Mouse (Mus musculus) gastrocnemius, postnatal 36 days (tissue): ENCODE data around the gene Washc4. TPM values are rescaled to one million over a fixed set of nuclear protein-coding genes. Genes with fewer than 3 reads are reported as not detected.
A peak's percentile ranks its signal among the peaks of the same experiment; 100 is the strongest.

Source experiments
- DNase-seq, 2 experiments: peaks; one replicate each; pipeline ENCODE4 v3.0.0; 2022
- intact Hi-C: fragments of 180-260 bp; cut with DNase I; formaldehyde crosslinking; loops from one replicate; pipeline ENCODE4 v1.15.1; 2025
- total RNA-seq, 2 experiments: library from RNA; stranded (reverse); gene quantifications; 2 replicates each; pipeline ENCODE4 v1.2.3; 2021

Washc4 gene
- total RNA-seq, 2 experiments from 2014 or later: 8.8 to 9.3 TPM

DNA sequence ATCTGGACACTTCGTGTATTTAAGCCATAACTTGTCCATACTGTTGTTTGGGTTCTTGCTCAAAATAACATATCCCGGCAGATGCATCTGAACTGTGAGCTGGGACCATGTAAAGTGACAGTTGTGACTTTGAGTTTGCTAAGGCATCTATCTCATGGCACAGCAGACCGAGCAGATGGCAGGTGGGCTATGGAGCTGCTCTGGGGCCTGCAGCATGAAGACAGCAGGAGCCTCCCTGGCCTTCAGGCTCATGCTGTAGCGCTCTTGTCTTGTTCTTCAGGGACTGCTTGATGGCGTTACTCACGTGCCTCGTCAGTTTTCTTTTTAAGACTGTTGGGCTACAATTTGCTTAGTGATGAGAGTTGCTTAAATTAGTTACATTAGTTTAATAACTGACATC is 49.1 kb downstream of the Washc4 start:
- intact Hi-C loops: loop anchor here (5.0 kb wide), 1 partner anchor 40 kb away; no protein-coding TSS in a partner anchor
- DNase-seq: no peak

DNA sequence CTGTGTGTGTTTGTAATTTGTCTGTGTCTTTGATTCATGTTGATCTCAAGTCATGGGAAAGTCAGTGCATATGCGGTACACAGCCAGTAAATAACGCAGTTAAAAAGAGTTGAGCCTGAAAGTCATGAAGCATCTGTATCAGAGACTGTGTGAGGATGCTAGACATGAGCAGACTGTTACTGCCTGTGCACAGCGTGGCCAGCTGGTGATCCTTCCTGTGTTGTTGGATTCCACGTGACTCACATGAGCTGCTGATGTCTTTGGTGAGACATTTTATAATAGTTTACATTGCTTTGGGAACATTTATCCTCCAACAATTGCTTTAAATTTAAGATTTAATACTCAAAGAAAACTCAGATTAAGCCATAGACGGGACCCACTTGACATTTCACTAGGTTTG is 51.0 kb downstream of the Washc4 start:
- intact Hi-C loops: loop anchor here (5.0 kb wide), 1 partner anchor 42 kb away; no protein-coding TSS in a partner anchor
- no peak for DNase-seq

DNA sequence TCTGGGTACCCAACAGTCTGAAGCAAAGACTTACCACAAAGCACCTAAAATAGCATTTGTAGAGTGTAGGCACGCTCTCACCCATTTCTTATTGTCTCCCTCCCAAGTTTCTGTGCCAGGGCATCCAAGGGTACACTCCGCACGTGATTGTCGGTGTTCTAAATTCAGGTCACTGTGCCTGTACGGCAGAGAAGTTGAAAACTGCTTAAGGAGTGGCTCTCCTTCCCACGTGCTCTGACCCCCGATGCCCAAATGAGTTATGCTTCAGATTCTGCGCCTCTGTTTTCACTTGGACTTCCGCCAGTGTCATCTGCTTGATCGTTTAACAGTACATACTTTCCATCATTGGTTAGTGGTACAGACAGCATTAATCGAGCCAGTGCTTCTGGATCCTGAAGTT is 57.1 kb downstream of the Washc4 start:
- DNase-seq: peak in 1 of 2 experiments; percentile 30
- intact Hi-C loops: no loop called here

DNA sequence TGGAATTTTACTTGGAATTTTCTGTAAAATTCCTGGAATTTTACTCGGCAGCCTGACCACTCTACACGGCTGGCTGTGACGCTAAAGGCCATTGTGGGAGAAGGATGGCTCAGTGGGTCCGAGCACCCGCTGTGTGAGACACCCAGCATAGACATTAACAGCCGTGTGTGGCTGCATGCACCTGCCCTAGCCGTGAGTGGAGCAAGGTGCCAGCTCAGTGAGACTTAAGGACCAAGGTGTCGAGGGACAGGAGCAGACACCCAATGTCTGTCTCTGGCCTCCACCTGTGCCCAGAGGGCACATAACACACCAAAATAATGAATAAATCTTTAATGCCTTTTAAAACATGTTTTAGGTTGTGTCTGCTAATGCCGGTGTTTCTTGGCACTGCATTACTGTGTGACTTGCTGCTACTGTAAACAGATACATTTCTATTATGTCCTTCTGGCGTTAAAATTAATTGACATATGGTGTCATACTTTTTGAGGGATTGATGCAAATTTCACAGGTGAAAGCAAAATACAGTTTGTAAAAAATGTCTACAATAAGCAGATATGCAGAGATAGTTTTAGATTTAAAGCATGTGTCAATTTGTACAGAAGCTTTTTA is 60.5 kb downstream of the Washc4 start:
- DNase-seq: no peak
- intact Hi-C loops: no loop called here

DNA sequence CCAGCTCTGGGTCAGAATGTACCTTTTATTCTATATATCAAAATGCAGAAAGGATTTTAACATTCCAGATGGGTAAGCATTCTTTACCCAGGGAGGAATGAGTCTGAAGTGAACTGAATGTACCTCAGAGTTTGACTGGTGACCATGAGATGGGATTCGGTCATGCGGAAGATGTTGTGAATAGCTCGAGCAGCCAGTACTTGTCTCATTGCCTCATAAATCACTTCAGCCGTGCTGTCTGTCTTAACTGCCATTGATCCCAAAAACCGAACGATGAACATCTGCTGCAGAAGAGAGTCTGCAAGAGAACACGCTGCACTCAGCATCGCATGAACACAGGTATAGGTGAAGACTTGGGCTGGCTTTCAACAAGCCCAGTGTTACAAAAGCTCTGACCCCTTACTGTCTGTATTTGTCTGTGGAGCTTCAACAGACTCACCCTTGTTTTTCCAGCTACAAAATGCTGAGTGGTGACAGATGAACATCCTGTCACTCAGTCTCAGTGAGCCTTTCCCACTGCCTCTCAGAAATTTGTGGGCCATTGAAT is 62.2 kb downstream of the Washc4 start:
- intact Hi-C loops: no loop called here
- DNase-seq: no peak

DNA sequence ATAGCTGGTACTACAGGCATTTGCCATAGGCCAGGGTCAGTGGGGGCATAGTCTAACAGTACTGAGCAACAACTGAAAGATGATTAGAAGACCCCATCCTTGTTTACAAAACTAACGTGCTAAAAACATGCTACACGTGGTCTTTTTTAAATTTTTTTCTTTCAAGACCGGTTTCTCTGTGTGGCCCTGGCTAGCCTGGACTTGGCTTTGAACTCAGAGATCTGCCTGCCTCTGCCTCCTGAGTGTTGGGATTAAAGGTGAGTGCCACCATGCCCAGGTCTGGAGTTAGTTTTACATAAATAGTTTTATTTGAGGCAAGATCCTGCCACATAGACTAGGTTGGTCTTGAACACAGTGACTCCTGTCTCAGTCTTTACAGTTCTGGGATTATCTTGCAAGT is 63.6 kb downstream of the Washc4 start:
- intact Hi-C loops: no loop called here
- no peak for DNase-seq

DNA sequence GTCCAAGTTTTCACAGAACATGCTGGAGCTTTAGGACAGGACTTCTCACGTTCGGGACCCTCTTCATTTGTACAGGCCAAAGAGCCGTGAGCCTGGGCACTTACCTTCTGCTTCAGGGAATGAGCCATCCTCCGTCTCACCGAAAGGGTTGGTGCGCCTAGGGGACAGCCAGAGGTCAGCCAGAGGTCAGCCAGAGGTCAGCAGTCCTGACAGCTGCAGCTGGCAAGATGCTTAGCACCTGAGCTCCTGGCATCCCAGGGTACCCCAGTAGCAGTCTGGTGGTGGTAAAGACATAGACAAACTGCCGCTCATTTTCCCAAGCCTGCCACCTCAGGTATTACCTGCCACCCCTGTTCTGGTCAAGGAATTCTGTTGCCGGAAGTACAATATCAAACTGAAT is 65.0 kb downstream of the Washc4 start:
- intact Hi-C loops: no loop called here
- no peak for DNase-seq

DNA sequence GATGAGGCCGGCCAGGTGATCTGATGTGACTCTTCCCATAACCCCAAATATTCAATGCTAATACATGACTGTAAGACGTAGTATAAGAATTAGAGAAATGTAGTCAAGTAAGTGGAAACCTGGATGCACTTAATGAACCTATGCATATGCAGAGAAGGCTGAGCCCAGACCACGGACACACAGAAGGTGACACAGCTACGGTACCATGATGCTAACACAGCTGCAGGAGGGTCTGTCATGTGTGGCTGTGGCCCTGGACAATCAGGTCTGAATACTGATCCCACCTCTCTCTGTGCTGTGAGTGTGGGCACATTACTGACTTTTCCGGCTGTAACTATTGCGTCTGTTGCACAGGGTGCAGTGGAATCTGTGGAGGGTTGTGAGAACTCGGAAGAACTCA is 67.0 kb downstream of the Washc4 start:
- no peak for DNase-seq
- intact Hi-C loops: no loop called here

DNA sequence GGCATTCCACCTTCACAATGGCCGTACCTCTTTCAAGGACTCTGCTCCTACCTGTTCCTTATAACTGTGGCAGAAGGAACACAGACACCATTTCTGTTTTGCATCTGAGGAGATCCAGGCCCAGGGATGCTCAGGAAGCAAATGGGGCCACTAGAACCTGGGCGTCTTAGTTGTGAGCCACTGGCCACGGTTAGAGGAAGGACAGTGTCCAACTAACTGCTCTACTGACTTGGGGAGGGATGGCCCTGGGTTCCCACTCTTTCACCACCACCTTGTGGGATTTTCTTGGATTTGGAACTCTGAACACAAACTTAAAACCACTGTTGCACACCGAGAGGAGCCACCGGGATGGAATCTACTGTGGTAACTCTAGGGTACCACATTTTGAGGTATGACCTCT is 68.3 kb downstream of the Washc4 start:
- DNase-seq: no peak
- intact Hi-C loops: no loop called here

DNA sequence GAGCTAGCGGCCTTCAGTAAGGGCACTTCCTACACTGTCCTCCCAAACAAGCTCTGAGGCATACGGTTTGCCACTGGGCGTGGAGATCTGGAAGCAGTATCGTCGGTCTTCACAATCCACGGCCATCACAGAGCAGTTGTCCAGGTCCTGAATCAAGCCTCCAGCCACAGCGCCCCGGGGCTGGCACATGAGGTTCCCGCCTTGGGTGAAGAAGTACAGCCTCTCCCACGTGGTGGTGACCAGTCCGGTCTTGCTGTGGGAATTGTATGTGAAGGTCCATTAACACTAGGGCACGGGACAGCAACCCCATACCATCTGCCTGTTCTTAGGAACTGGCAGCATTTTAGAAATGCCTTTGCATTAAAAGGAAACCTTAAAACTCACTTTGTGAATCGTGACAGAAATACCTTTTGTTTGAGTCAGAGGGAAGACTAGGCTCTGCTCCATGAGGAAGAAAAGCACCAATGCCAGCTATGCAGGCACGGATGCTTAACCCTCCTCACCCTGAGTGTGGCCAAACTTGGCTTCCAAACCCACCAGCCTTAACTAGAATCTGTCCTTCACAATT is 69.2 kb downstream of the Washc4 start:
- intact Hi-C loops: no loop called here
- no peak for DNase-seq

DNA sequence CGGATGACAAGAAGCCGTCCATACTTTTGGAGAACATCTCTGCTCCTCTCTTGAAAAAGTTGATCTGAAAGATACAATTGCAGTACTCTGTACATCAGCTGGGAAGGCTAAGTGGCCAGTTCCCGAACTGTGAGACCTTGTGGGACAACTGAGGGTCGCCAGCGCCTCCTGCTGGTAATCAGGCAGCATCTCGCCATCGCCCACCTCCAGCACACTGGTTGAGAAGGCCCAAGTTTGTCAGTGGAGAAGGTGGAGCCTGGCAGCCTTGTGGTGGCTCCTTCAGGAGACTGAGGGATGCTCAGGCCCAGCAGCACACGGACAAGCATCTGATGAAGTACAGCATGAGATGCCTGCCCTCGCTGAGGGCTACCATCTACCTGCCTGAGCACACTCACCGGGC is 73.8 kb downstream of the Washc4 start:
- DNase-seq: no peak
- intact Hi-C loops: no loop called here

DNA sequence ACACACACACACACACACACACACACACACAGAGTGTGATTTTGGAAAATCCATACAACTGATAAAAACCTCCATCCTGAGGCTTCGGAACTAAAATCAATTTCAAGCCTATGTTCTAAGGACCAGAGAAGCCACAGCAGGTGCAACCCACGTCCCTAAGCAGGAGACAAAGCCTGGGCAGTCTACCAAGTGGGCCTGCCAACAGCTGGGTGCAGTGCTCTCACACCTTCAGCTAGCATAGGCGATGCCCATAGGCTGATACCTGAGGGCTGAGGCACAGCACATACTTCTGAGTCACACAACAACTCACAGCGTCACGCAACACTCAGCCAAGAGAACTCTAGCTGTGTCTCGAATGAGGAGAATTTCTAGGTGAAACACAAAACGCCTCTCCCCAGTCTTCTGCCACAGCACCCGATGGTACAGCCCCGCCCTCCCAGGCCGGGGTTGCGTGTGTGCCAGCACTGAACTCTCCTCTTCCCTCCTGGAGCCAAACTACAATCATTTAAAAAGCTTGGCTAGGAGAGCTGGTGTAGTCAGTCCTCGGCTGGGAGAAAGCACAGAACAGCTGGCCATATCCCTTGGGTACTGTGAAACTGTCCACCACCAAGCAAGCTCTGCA is 75.4 kb downstream of the Washc4 start:
- intact Hi-C loops: no loop called here
- peak; percentile 19 to 27 for DNase-seq

DNA sequence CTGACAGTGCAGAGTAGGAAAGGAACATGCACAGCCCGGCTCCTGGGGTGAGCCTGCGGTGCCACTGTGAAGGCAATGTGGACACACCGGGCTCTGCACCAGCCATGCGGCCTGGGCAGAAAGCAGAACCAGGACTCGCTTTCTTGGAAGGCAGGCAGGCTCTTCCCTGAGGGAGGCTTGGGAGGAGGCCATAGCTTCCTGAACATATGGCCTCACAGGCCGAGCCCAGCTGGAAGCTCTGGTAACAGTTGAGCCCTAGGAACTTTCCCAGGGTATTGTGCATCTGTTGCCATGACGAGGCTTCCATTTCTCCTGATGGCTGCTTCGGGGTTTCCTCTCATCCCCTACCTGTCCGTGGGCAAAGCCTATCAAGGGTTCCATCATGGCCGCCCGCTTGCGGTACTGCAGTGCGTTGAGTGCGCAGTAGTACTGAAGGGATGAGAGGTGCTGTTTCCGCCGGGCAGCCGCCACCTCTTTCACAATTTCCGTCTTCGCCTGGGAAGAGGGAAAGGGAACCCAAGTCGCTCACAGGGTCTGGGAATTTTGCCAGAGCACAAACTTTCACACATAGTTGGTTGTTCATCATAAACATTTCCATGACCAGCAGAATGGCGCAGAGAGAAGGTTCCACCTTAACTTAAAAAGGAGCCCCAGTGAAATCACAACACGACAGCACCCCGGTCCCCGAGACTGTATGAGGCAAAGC is 77.0 kb downstream of the Washc4 start:
- DNase-seq: peak in 1 of 2 experiments; percentile 9
- intact Hi-C loops: no loop called here

DNA sequence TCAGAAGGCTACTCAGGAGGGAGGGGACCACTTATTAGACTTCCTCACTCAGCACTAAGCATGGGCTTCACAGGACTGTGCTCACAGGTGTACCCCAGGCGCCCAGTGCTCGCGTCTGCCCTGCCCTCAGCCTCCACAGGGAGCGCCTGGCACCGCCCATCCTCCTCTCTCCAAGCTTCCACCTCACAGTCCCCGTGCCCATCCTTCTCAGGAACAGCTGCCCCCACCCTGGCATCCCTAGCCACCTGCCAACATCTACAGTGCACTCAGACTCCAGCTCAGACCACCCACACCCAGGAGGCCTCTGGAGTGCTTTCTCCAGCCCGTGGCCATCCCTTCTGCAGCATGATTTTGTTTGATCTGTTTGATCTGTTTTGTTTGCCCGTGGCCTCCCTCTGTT is 80.5 kb downstream of the Washc4 start:
- no peak for DNase-seq
- intact Hi-C loops: no loop called here

DNA sequence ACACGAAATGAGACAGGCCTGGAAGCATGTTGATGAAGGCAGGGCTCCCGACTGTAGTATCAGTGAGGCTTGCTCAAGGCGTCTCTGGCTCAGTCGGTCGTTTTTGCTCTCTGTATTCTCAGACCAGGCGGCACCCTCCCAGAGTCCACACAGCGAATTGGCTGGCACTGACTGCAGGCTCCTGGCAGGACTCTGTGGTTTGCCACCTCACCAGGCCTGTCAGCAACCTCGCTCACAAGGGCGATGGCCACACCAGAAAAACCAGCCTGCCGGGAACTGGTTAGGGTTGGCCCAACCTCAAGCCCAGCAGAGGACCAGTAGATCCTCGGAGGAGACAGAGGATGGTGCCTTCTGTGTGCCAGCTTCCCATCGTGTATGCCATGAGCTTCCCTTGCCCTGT is 81.3 kb downstream of the Washc4 start:
- intact Hi-C loops: no loop called here
- DNase-seq: no peak

DNA sequence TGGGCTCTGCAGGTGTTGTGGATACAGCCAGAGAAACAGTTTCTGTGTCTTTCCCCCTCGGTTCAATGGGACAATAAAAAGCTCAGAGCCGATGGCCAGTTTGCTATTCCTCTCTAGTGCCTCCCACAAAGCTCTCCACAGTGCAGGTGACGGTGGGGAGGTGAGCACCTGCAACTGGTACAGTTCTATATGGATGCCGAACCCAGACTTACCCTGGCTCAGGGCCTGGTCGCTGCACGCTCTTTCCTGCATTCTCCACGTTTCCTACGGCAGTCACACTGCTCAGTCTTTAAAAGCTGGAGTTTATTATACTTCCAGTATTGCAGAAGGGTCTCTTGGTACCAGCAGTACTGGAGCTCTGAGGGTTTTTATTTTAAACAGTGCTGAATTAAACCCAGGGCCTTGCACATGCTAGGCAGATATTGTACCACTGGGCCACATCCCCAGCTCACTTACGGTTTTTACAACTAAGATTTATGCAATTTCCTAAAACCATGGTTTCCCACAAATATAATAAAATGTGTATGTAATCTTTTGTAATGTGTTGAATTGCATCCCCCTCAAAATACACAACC is 83.6 kb downstream of the Washc4 start:
- intact Hi-C loops: no loop called here
- no peak for DNase-seq

DNA sequence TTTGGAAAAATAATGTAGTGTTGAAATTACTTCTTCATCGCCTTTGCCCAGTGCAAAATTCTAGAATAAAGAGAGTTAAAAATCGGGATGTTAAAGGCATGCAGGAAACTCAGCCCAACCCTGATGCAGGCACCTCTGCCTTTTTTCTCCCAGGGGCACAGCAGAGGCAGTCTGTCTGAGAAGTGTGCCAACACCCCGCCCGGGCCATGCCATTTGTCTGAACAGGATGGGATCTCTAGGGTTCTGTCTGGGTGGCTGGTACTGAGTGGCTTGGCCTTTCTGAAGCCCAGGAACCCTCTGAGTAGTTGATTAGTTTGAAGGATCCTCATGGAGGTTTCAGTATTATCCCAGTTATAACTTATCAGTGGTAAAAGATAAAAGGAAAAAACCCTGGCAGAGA is 84.7 kb downstream of the Washc4 start:
- DNase-seq: no peak
- intact Hi-C loops: no loop called here

DNA sequence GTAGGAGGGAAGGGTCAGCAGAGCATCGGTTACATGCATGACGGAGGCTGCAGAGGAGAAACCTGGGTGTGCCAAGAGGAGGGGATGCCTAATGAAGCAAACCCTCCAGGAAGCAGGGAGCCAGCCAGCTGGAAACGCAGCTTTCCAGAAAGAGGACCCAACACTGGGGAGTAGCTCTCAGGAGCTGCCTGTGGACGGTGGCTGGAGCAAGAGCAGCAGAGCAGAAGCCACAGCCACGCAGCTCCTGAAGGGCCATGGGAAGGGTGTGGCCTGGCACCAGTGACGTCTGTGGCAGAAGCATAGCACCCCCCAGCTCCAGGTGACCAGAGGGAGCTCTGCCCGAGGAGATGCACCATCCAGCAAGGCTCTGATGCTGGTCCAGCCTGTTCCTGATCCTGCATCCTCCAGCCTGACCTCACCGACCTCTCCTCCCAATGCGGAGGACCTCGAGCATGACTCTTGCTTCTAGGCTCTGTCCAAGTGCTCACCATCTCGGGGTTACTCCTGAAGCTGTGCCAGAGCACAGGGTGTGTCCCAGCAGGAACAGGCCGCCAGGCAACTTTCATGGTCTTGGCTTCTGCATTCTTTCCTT is 85.7 kb downstream of the Washc4 start:
- DNase-seq: no peak
- intact Hi-C loops: no loop called here

DNA sequence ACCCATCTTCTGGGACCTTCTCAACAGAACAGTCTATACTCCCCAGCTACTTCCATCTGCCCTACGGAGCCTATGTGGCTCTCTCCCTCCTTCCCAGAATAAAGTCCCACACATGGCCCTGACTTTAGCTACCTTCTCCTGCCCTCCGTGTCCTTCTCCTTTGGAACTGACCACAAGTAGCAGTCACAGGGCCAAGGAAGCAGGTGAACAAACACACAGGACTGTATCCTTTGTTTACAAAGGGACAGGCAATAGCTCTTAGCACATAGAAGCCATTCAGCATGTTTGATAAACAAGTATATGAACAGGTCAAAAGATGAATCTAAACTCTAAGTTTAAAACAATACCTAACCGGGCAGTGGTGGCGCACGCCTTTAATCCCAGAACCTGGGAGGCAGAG is 86.3 kb downstream of the Washc4 start:
- DNase-seq: no peak
- intact Hi-C loops: no loop called here

DNA sequence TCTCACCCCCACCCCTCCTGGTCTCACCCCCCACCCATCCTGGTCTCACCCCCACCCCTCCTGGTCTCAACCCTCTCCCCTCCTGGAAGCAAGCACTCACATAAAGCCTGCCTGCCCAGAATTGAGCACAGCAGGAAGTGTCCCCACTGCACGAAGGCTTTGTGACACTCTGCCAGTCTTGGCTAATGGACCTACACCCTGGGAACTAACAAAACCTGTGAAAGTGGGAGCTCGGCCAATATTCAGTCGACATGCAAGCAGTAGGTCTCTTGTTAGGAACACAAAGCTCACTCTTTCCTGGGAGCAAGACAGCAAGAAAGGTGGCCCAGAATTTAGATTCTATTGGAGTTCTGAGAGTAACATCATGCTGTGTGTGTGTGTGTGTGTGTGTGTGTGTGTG is 87.3 kb downstream of the Washc4 start:
- DNase-seq: no peak
- intact Hi-C loops: no loop called here

DNA sequence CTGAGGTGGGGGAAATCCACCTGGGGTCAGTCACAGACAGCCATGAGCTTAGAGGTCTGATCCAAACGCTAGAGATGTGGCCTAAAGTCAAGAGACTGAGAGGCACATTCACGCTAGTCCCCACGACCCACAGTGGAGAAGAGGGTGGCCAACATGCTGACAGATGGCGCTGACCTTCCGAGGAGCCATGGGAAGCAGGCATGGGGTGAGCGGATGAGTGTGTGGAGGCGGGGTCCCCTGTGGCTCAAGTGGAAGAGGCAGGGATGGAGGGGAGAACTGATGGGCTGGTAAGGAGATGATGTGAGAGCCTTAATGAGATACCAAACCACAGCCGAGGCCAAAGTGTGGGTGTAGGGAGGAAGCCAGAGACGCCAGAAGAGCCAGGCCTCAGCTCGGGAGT is 88.2 kb downstream of the Washc4 start:
- intact Hi-C loops: no loop called here
- DNase-seq: no peak
